Comparison of ENCODE assay signal across 8 mouse cellular contexts in genomic region chr9:57262795-57263684, GRCm38 (mm10). TPM values are rescaled to one million over a fixed set of nuclear protein-coding genes. Genes with fewer than 3 reads are reported as not detected.
DNase-seq lines count a peak whose midpoint lies in the region; ATAC-seq and TF ChIP-seq lines count a peak whose summit lies in the region.

No protein-coding gene starts in this region.

- peak overlapping the region; percentile 96 for H3K4me2 ChIP-seq in embryonic facial prominence, embryonic 13.5 days
- peak overlapping the region; percentile 83 for H3K4me2 ChIP-seq in intestine, postnatal 0 days (replicated peaks; ENCODE audit: low read depth)
- H3K4me2 ChIP-seq in neural tube, embryonic 13.5 days, result peak overlapping the region; percentile 94

- peak overlapping the region; percentile 72 for H3K27ac ChIP-seq in liver, adult 2 months (replicated peaks; ENCODE audit: insufficient read depth, low read depth, low read length)
- peak overlapping the region; percentile 81; the same call in 1 of the 2 replicates for H3K27ac ChIP-seq in embryonic facial prominence, embryonic 13.5 days
- peak overlapping the region; percentile 81 for H3K27ac ChIP-seq in intestine, postnatal 0 days (ENCODE audit: low read depth, low read length)
- no peak overlapping the region for H3K27ac ChIP-seq in neural tube, embryonic 13.5 days (replicated peaks)

- peak overlapping the region; percentile 75 for H3K9ac ChIP-seq in liver, adult 2 months (ENCODE audit: low read depth, low read length)
- peak overlapping the region; percentile 90 for H3K9ac ChIP-seq in embryonic facial prominence, embryonic 13.5 days
- H3K9ac ChIP-seq in intestine, postnatal 0 days (ENCODE audit: low read depth, low read length), result peak overlapping the region; percentile 78; the same call in 1 of the 2 replicates
- H3K9ac ChIP-seq in neural tube, embryonic 13.5 days, result peak overlapping the region; percentile 79

- peak overlapping the region; percentile 98 for H3K4me3 ChIP-seq in liver, adult 2 months (ENCODE audit: insufficient read depth, low read depth, low read length)
- H3K4me3 ChIP-seq in embryonic facial prominence, embryonic 13.5 days, result peak overlapping the region; percentile 85
- peak overlapping the region; percentile 89 for H3K4me3 ChIP-seq in intestine, postnatal 0 days (ENCODE audit: low read depth, low read length)
- peak overlapping the region; percentile 65 for H3K4me3 ChIP-seq in neural tube, embryonic 13.5 days

- no peaks in the 10 kb centered on the region for H3K27me3 ChIP-seq in liver, adult 2 months (ENCODE audit: control insufficient read depth, insufficient read depth, low read length)
- H3K27me3 ChIP-seq in embryonic facial prominence, embryonic 13.5 days, result no peaks in the 10 kb centered on the region
- no peaks in the 10 kb centered on the region for H3K27me3 ChIP-seq in intestine, postnatal 0 days (replicated peaks; ENCODE audit: control insufficient read depth, insufficient read depth, low read length)
- H3K27me3 ChIP-seq in neural tube, embryonic 13.5 days, result peaks cover 30% of the 10 kb centered on the region

- no peaks in the 10 kb centered on the region for H3K36me3 ChIP-seq in liver, adult 2 months (ENCODE audit: control insufficient read depth, insufficient read depth, low read length)
- peaks cover 9% of the 10 kb centered on the region for H3K36me3 ChIP-seq in embryonic facial prominence, embryonic 13.5 days
- peaks cover 10% of the 10 kb centered on the region for H3K36me3 ChIP-seq in intestine, postnatal 0 days (ENCODE audit: control insufficient read depth, insufficient read depth)
- no peaks in the 10 kb centered on the region for H3K36me3 ChIP-seq in neural tube, embryonic 13.5 days

- 54% methylated on average over 13 of the region's 13 CpGs for WGBS in liver, adult 2 months
- WGBS in embryonic facial prominence, embryonic 13.5 days, result 52% methylated on average over 13 of the region's 13 CpGs
- 50% methylated on average over 13 of the region's 13 CpGs for WGBS in intestine, postnatal 0 days
- 49% methylated on average over 13 of the region's 13 CpGs for WGBS in neural tube, embryonic 13.5 days

- peaks cover 19% of the 10 kb centered on the region for H3K4me1 ChIP-seq in liver, adult 2 months (ENCODE audit: control insufficient read depth, insufficient read depth, low read length)
- peaks cover 26% of the 10 kb centered on the region for H3K4me1 ChIP-seq in embryonic facial prominence, embryonic 13.5 days
- peaks cover 11% of the 10 kb centered on the region; the same call in 1 of the 2 replicates for H3K4me1 ChIP-seq in intestine, postnatal 0 days (replicated peaks; ENCODE audit: control insufficient read depth, insufficient read depth, low read length)
- peaks cover 28% of the 10 kb centered on the region for H3K4me1 ChIP-seq in neural tube, embryonic 13.5 days (replicated peaks)

- DNase-seq in liver, adult 2 months (ENCODE audit: extremely low read depth, low read depth, low spot score), result peak; percentile 64
- DNase-seq in liver, result no peak
- DNase-seq in urinary bladder, adult 2 months (ENCODE audit: low spot score), result no peak
- no peak for DNase-seq in cerebellum, postnatal 14 days

- TF ChIP-seq CTCF in liver, adult 2 months (IDR thresholded peaks at IDR 0.05; ENCODE audit: low read depth, low read length), result no peak
- no peak for TF ChIP-seq CTCF in intestine, postnatal 0 days (IDR thresholded peaks at IDR 0.05; ENCODE audit: low read depth)

- TF ChIP-seq POLR2A in liver, adult 2 months (IDR thresholded peaks at IDR 0.05; ENCODE audit: extremely low read depth, insufficient read depth, low read length), result no peak

- no peak for ATAC-seq in embryonic facial prominence, embryonic 13.5 days (ENCODE audit: insufficient number of reproducible peaks, insufficient read depth, low FRiP score, low TSS enrichment, low read depth)
- no peak for ATAC-seq in intestine, postnatal 0 days
- ATAC-seq in neural tube, embryonic 13.5 days (ENCODE audit: low read depth), result no peak
- ATAC-seq in cerebellum, adult (ENCODE audit: insufficient number of reproducible peaks, low FRiP score, low TSS enrichment), result no peak

- H3K9me3 ChIP-seq in embryonic facial prominence, embryonic 13.5 days, result no peaks in the 10 kb centered on the region
- no peaks in the 10 kb centered on the region for H3K9me3 ChIP-seq in intestine, postnatal 0 days (ENCODE audit: control insufficient read depth)
- no peaks in the 10 kb centered on the region for H3K9me3 ChIP-seq in neural tube, embryonic 13.5 days

- H3K79me2 ChIP-seq in liver, adult 2 months (ENCODE audit: control insufficient read depth, insufficient read depth, low read length), result peaks cover 29% of the 10 kb centered on the region

RNA-seq across cellular contexts. Expression of gene 1700017B05Rik, which starts 0.6 kb away (rescaled TPM):
- total RNA-seq in liver, adult 2 months (2014; rRNA removed), result 1.7 and 4.4 TPM in 2 replicates
- 4.9 and 6.3 TPM in 2 replicates for polyA plus RNA-seq in liver, adult 2 months (2012; rRNA removed)
- 18.1 and 18.8 TPM in 2 replicates for polyA plus RNA-seq in embryonic facial prominence, embryonic 13.5 days (2015; fragmentation: Nextera tagmentation; extraction: Ambion mirVana)
- 12.8 and 14.2 TPM in 2 replicates for polyA plus RNA-seq in intestine, postnatal 0 days (2015; fragmentation: Nextera tagmentation; extraction: Ambion mirVana)
- 4.4 and 6.0 TPM in 2 replicates for polyA plus RNA-seq in neural tube, embryonic 13.5 days (2015; fragmentation: Nextera tagmentation; extraction: Ambion mirVana)
- polyA plus RNA-seq in urinary bladder, adult 2 months (2012; rRNA removed), result 4.6 and 10.7 TPM in 2 replicates

RNA-seq across cellular contexts. Expression of gene Trcg1, which starts 26.7 kb away (rescaled TPM):
- total RNA-seq in liver, adult 2 months (2014; rRNA removed), result not detected in 2 replicates
- not detected in 2 replicates for polyA plus RNA-seq in liver, adult 2 months (2012; rRNA removed)
- not detected in 2 replicates for polyA plus RNA-seq in embryonic facial prominence, embryonic 13.5 days (2015; fragmentation: Nextera tagmentation; extraction: Ambion mirVana)
- not detected in 2 replicates for polyA plus RNA-seq in intestine, postnatal 0 days (2015; fragmentation: Nextera tagmentation; extraction: Ambion mirVana)
- not detected in 2 replicates for polyA plus RNA-seq in neural tube, embryonic 13.5 days (2015; fragmentation: Nextera tagmentation; extraction: Ambion mirVana)
- not detected in 2 replicates for polyA plus RNA-seq in urinary bladder, adult 2 months (2012; rRNA removed)
